In the genomic region with DNA sequence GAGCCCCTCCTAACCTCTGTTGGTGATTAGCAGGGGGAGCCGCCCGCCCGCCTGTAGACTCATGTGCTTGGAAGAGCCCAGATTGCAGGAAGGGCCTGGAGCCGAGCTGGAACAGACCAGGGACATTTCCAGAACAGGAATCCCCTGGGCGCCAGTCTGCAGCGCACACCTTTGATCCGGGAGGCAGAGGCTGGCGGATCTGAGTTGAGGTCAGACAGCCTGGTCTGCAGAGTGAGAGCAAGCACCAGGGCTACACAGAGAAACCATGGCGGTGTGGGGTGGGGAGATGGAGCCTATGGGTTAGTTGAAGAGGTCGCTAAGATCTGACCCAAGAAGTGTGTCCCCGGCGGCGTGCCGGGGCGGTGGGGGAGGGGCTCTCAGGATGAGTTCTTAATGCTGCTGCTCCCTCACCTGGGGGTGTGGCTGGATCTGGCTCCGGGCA, we compare ENCODE assay signal across 8 mouse cellular contexts. TPM values are rescaled to one million over a fixed set of nuclear protein-coding genes. Genes with fewer than 3 reads are reported as not detected.
DNase-seq lines count a peak whose midpoint lies in the region; ATAC-seq and TF ChIP-seq lines count a peak whose summit lies in the region.

No protein-coding gene starts in this region.

- no peaks in the 10 kb centered on the region for H3K36me3 ChIP-seq in E14TG2a.4 (ENCODE audit: insufficient read depth, low read length)
- H3K36me3 ChIP-seq in small intestine, adult 2 months (ENCODE audit: control insufficient read depth, insufficient read depth, low read length) = no peaks in the 10 kb centered on the region

- WGBS in small intestine, adult 2 months = 24% methylated on average over 16 of the region's 16 CpGs

- peak overlapping the region; percentile 32 for H3K27ac ChIP-seq in small intestine, adult 2 months (ENCODE audit: insufficient read depth, low read depth, low read length)

- no peak for TF ChIP-seq CTCF in E14TG2a.4 (conservative IDR thresholded peaks at IDR 0.05; ENCODE audit: low read length)
- no peak for TF ChIP-seq CTCF in small intestine, adult 2 months (IDR thresholded peaks at IDR 0.05; ENCODE audit: extremely low read depth, insufficient read length, insufficient replicate concordance, low read depth, low read length)

- peaks cover 91% of the 10 kb centered on the region for H3K4me1 ChIP-seq in E14TG2a.4 (replicated peaks; ENCODE audit: low read depth, low read length)
- H3K4me1 ChIP-seq in small intestine, adult 2 months (ENCODE audit: control insufficient read depth, insufficient read depth, insufficient read length, low read length) = peaks cover 60% of the 10 kb centered on the region

- peaks cover 12% of the 10 kb centered on the region for H3K27me3 ChIP-seq in E14TG2a.4 (ENCODE audit: insufficient read depth, low read length)
- no peaks in the 10 kb centered on the region for H3K27me3 ChIP-seq in small intestine, adult 2 months (ENCODE audit: control insufficient read depth, insufficient read depth, low read length)

- no peaks in the 10 kb centered on the region for H3K9me3 ChIP-seq in E14TG2a.4 (ENCODE audit: low read length)

- peak overlapping the region; percentile 67 for H3K4me3 ChIP-seq in E14TG2a.4 (replicated peaks; ENCODE audit: low read length)
- H3K4me3 ChIP-seq in small intestine, adult 2 months (ENCODE audit: low read depth, low read length) = peak overlapping the region; percentile 1; the same call in 1 of the 2 replicates

- peak; percentile 79 to 85 for DNase-seq in adrenal gland, adult (ENCODE audit: inconsistent age in 2 of 2, low spot score in 1 of 2)
- no peak for DNase-seq in adrenal gland, postnatal 4 days (ENCODE audit: low spot score in 2 of 2)
- peak; percentile 47 for DNase-seq in gastrocnemius, postnatal 10 days
- DNase-seq in kidney, adult 8-10 months = peak; percentile 59 to 65
- DNase-seq in cerebellum, adult 8-10 months = no peak

- no peak for TF ChIP-seq POLR2A in small intestine, adult 2 months (IDR thresholded peaks at IDR 0.05; ENCODE audit: low read depth, low read length)

- ATAC-seq in frontal cortex, adult (ENCODE audit: low TSS enrichment) = no peak

RNA-seq across cellular contexts. Expression of gene Rplp0, which starts 25.0 kb away (rescaled TPM):
- total RNA-seq in adrenal gland, postnatal 4 days (2021) = 1,000 to 10,000 TPM; 1,094 to 1,122 TPM
- total RNA-seq in gastrocnemius, postnatal 10 days (2021) = 100 to 1,000 TPM; 938 to 959 TPM
- polyA plus RNA-seq in small intestine, adult 2 months (2012; rRNA removed) = 1,193 and 2,017 TPM in 2 replicates

RNA-seq across cellular contexts. Expression of gene Pxn, which starts 27.8 kb away (rescaled TPM):
- 10 to 100 TPM; 77.6 to 82.4 TPM for total RNA-seq in adrenal gland, postnatal 4 days (2021)
- 100 to 1,000 TPM; 107 to 130 TPM for total RNA-seq in gastrocnemius, postnatal 10 days (2021)
- 65.1 and 136 TPM in 2 replicates for polyA plus RNA-seq in small intestine, adult 2 months (2012; rRNA removed)

RNA-seq across cellular contexts. Expression of gene Gcn1l1, which starts 30.7 kb away (rescaled TPM):
- total RNA-seq in adrenal gland, postnatal 4 days (2021) = 10 to 100 TPM; 83.5 to 87.5 TPM
- 10 to 100 TPM; 33.4 to 41.7 TPM for total RNA-seq in gastrocnemius, postnatal 10 days (2021)
- polyA plus RNA-seq in small intestine, adult 2 months (2012; rRNA removed) = 26.4 and 30.7 TPM in 2 replicates

RNA-seq across cellular contexts. Expression of gene Sirt4, which starts 49.8 kb away (rescaled TPM):
- 10 to 100 TPM; 29.9 to 31.3 TPM for total RNA-seq in adrenal gland, postnatal 4 days (2021)
- total RNA-seq in gastrocnemius, postnatal 10 days (2021) = 10 to 100 TPM; 12.7 to 16.6 TPM
- polyA plus RNA-seq in small intestine, adult 2 months (2012; rRNA removed) = 9.9 and 13.6 TPM in 2 replicates

Comparison
In these comparisons a context has a peak if more than half of its experiments do, and no peak if none do; other contexts are left out.
1. DNase-seq: peak in adrenal gland, adult (2 of 2), gastrocnemius, postnatal 10 days (single experiment) and kidney, adult 8-10 months (2 of 2); none in adrenal gland, postnatal 4 days (0 of 2) and cerebellum, adult 8-10 months (single experiment).